Comparison of ENCODE assay signal across 14 mouse cellular contexts in the genomic region with DNA sequence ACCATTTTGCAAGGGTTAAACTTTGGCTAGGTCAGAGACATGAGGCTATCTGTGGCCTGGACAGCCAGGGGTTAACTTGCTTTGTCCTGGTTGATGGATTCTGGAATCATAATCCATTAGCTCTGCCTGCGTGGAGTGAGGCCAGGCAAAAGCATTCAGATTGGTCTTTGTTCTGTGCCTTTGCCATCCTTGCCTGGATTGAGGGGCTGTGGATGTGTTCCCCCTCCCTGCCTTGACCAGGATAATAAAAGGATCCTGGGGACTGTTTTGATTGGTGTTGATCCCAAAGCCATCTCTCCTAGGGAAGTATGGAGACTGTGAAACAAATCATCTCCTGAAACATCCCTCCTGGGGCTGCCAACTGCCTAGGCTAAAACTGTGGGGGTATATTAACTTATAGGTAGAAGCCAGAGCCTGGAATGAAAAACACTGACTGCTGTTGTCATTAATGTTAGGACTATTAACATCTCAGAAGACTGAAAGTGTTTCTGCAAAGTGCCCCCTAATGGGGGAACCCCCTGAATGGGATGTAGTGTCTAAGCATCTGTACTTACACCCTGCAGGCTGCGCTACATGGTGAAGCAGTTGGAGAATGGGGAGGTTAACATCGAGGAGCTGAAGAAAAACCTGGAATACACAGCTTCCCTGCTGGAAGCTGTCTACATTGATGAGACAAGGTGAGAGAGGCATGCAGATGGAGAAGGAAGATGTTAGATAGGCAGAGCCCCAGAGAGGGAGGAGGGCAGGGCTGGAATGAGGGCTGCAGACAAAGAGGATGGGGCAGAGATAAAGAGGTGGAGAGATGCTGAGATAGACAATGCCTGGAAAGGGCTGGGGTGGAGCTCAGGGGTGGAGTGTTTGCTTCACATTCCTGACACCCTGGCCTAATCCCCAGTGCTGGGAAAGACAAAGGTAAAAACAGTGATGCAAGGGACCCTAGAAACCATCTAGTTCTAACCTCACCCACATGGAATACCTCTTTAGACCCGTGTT. TPM values are rescaled to one million over a fixed set of nuclear protein-coding genes. Genes with fewer than 3 reads are reported as not detected.
DNase-seq lines count a peak whose midpoint lies in the region; ATAC-seq and TF ChIP-seq lines count a peak whose summit lies in the region.
"Had no signal": no experiment of that assay in that cellular context is flagged by ENCODE, and none has a peak within 500 bp of the region (broad histone marks: within the 10 kb centered on the region; RNA-seq: fewer than 3 reads in every experiment).

No protein-coding gene starts in this region.

- H3K4me2 ChIP-seq in forebrain, postnatal 0 days (ENCODE audit: low read depth) = 0 out of 2 replicates have a peak overlapping the region, but pooled peaks have one; percentile 1
- peak overlapping the region; percentile 30 for H3K4me2 ChIP-seq in midbrain, embryonic 15.5 days
- H3K4me2 ChIP-seq in intestine, embryonic 15.5 days (replicated peaks) = no peak overlapping the region

- H3K27ac ChIP-seq in ES-E14 (ENCODE audit: insufficient read depth, low read depth, low read length, poor library complexity, severe bottlenecking) = peak overlapping the region; percentile 96
- H3K27ac ChIP-seq in forebrain, postnatal 0 days (ENCODE audit: low read depth, low read length) = peak overlapping the region; percentile 63
- H3K27ac ChIP-seq in midbrain, embryonic 15.5 days = peak overlapping the region; percentile 85
- H3K27ac ChIP-seq in intestine, embryonic 15.5 days = no peak overlapping the region

- ATAC-seq in forebrain, postnatal 0 days = peak; percentile 38
- ATAC-seq in midbrain, embryonic 15.5 days (replicated peaks) = peak; percentile 72
- no peak for ATAC-seq in intestine, embryonic 15.5 days
- ATAC-seq: lung, postnatal 0 days had no signal

- peaks cover 17 to 38% of the 10 kb centered on the region in 2 experiments; a peak in 3 of 4 replicates for H3K4me1 ChIP-seq in ES-E14 (ENCODE audit: control insufficient read depth in 2 of 2, insufficient read depth in 2 of 2, low read length in 2 of 2, poor library complexity in 1 of 2)
- H3K4me1 ChIP-seq in forebrain, postnatal 0 days (ENCODE audit: insufficient read depth) = peaks cover 36% of the 10 kb centered on the region
- H3K4me1 ChIP-seq in midbrain, embryonic 15.5 days = peaks cover 66% of the 10 kb centered on the region
- peaks cover 4% of the 10 kb centered on the region; the same call in 1 of the 2 replicates for H3K4me1 ChIP-seq in intestine, embryonic 15.5 days (replicated peaks)

- H3K9me3 ChIP-seq in ES-E14 (ENCODE audit: control insufficient read depth, insufficient read depth, low read depth, low read length) = no peaks in the 10 kb centered on the region
- H3K9me3 ChIP-seq in forebrain, postnatal 0 days (ENCODE audit: low read length) = no peaks in the 10 kb centered on the region
- no peaks in the 10 kb centered on the region for H3K9me3 ChIP-seq in midbrain, embryonic 15.5 days
- no peaks in the 10 kb centered on the region for H3K9me3 ChIP-seq in intestine, embryonic 15.5 days

- H3K9ac ChIP-seq in ES-E14 (ENCODE audit: insufficient read depth, low read depth, low read length, poor library complexity, severe bottlenecking) = 0 out of 2 replicates have a peak overlapping the region, but pooled peaks have one; percentile 10
- H3K9ac ChIP-seq in forebrain, postnatal 0 days = no peak overlapping the region
- peak overlapping the region; percentile 23; the same call in 1 of the 2 replicates for H3K9ac ChIP-seq in midbrain, embryonic 15.5 days
- no peak overlapping the region for H3K9ac ChIP-seq in intestine, embryonic 15.5 days

- WGBS in forebrain, postnatal 0 days = 11% methylated on average over 4 of the region's 4 CpGs
- 9% methylated on average over 4 of the region's 4 CpGs for WGBS in midbrain, embryonic 15.5 days
- 37% methylated on average over 4 of the region's 4 CpGs for WGBS in intestine, embryonic 15.5 days

- peak; percentile 70 for DNase-seq in ES-E14 (ENCODE audit: low read depth, low spot score)
- DNase-seq in embryo, embryonic 10 days (ENCODE audit: low spot score) = peak; percentile 78
- DNase-seq in forebrain, postnatal 0 days = peak; percentile 60
- DNase-seq in right cerebral cortex, adult 18-20 months = no peak
- no peak for DNase-seq in heart, postnatal 4 days
- no peak for DNase-seq in thymus, postnatal 14 days
- DNase-seq: kidney, postnatal 10 days had no signal

- no peak overlapping the region for H3K4me3 ChIP-seq in ES-E14 (ENCODE audit: insufficient read depth in 1 of 2, low read depth in 1 of 2, low read length in 2 of 2, poor library complexity in 1 of 2, severe bottlenecking in 1 of 2)
- no peak overlapping the region for H3K4me3 ChIP-seq in forebrain, postnatal 0 days (ENCODE audit: low read depth, low read length)
- H3K4me3 ChIP-seq in midbrain, embryonic 15.5 days = no peak overlapping the region
- H3K4me3 ChIP-seq in intestine, embryonic 15.5 days (replicated peaks) = no peak overlapping the region

- peaks cover 7% of the 10 kb centered on the region; the same call in 1 of the 2 replicates for H3K36me3 ChIP-seq in ES-E14 (ENCODE audit: control insufficient read depth, insufficient read depth, low read length, poor library complexity, severe bottlenecking)
- peaks cover 17% of the 10 kb centered on the region; the same call in 1 of the 2 replicates for H3K36me3 ChIP-seq in forebrain, postnatal 0 days (ENCODE audit: insufficient read depth)
- peaks cover 4% of the 10 kb centered on the region; the same call in 1 of the 2 replicates for H3K36me3 ChIP-seq in midbrain, embryonic 15.5 days (replicated peaks)
- H3K36me3 ChIP-seq in intestine, embryonic 15.5 days = no peaks in the 10 kb centered on the region

- in situ Hi-C loops in ES-E14 (cut with MboI; ENCODE audit: low sequenced_read_pairs in 2 of 2, unreplicated experiment in 2 of 2) = no loop called here

- TF ChIP-seq CTCF in forebrain, postnatal 0 days (IDR thresholded peaks at IDR 0.05; ENCODE audit: low read depth) = peak; percentile 17; the same call in 1 of the 2 replicates

- no peaks in the 10 kb centered on the region for H3K27me3 ChIP-seq in forebrain, postnatal 0 days (ENCODE audit: insufficient read depth, low read length)
- H3K27me3 ChIP-seq in midbrain, embryonic 15.5 days (replicated peaks) = no peaks in the 10 kb centered on the region
- no peaks in the 10 kb centered on the region for H3K27me3 ChIP-seq in intestine, embryonic 15.5 days (replicated peaks)

TF ChIP-seq in ES-E14, 5 proteins besides CTCF, POLR2A, EP300 and RAD21:
- TF ChIP-seq ZNF384 (IDR thresholded peaks at IDR 0.05; ENCODE audit: low read depth, low read length) (no peak), HCFC1 (IDR thresholded peaks at IDR 0.05; ENCODE audit: borderline replicate concordance, insufficient read depth, low read length) (no peak), MAFK (IDR thresholded peaks at IDR 0.05; ENCODE audit: insufficient read depth, low read depth, low read length) (0 out of 2 replicates have a peak, but pooled peaks have one; percentile 24), ZC3H11A (IDR thresholded peaks at IDR 0.05; ENCODE audit: borderline replicate concordance, low read depth, low read length) (no peak), CHD2 (IDR thresholded peaks at IDR 0.05; ENCODE audit: low read depth, low read length) (no peak; the same call in 1 of the 2 replicates)

RNA-seq across cellular contexts. Expression of gene Pde1b, which starts 16.8 kb away (rescaled TPM):
- 12.0 and 19.7 TPM in 2 replicates for total RNA-seq in ES-E14 (2012; rRNA removed)
- total RNA-seq in forebrain, postnatal 0 days (2014; rRNA removed) = 78.8 and 79.0 TPM in 2 replicates
- 43.4 and 54.1 TPM in 2 replicates for polyA plus RNA-seq in forebrain, postnatal 0 days (2015; fragmentation: Nextera tagmentation; extraction: Ambion mirVana)
- polyA plus RNA-seq in midbrain, embryonic 15.5 days (2015; fragmentation: Nextera tagmentation; extraction: Ambion mirVana) = 87.2 and 87.4 TPM in 2 replicates
- 5.1 and 6.3 TPM in 2 replicates for polyA plus RNA-seq in intestine, embryonic 15.5 days (2015; fragmentation: Nextera tagmentation; extraction: Ambion mirVana)
- 1 to 10 TPM; 1.8 to 2.2 TPM for total RNA-seq in heart, postnatal 4 days (2021)

RNA-seq across cellular contexts. Expression of gene Ppp1r1a, which starts 18.1 kb away (rescaled TPM):
- 11.2 and 14.1 TPM in 2 replicates for total RNA-seq in ES-E14 (2012; rRNA removed)
- total RNA-seq in forebrain, postnatal 0 days (2014; rRNA removed) = 109 and 128 TPM in 2 replicates
- 206 and 236 TPM in 2 replicates for polyA plus RNA-seq in forebrain, postnatal 0 days (2015; fragmentation: Nextera tagmentation; extraction: Ambion mirVana)
- 135 and 139 TPM in 2 replicates for polyA plus RNA-seq in midbrain, embryonic 15.5 days (2015; fragmentation: Nextera tagmentation; extraction: Ambion mirVana)
- 9.8 and 10.3 TPM in 2 replicates for polyA plus RNA-seq in intestine, embryonic 15.5 days (2015; fragmentation: Nextera tagmentation; extraction: Ambion mirVana)
- 10 to 100 TPM; 26.9 to 31.4 TPM for total RNA-seq in heart, postnatal 4 days (2021)
- total RNA-seq: neutrophil, adult 5-6 weeks had no signal

RNA-seq across cellular contexts. Expression of gene Glycam1, which starts 45.2 kb away (rescaled TPM):
- not detected in 2 replicates for total RNA-seq in ES-E14 (2012; rRNA removed)
- not detected in 2 replicates for total RNA-seq in forebrain, postnatal 0 days (2014; rRNA removed)
- 0.24 TPM in 1 of 2 replicates, not detected in the other for polyA plus RNA-seq in forebrain, postnatal 0 days (2015; fragmentation: Nextera tagmentation; extraction: Ambion mirVana)
- not detected in 2 replicates for polyA plus RNA-seq in midbrain, embryonic 15.5 days (2015; fragmentation: Nextera tagmentation; extraction: Ambion mirVana)
- polyA plus RNA-seq in intestine, embryonic 15.5 days (2015; fragmentation: Nextera tagmentation; extraction: Ambion mirVana) = not detected in 2 replicates
- not detected for total RNA-seq in heart, postnatal 4 days (2021)
- total RNA-seq: adrenal gland, postnatal 4 days; neutrophil, adult 5-6 weeks had no signal
- polyA plus RNA-seq: heart, postnatal 0 days; limb, embryonic 11.5 days; lung, postnatal 0 days had no signal

Comparison
In these comparisons a context has a peak if more than half of its experiments do, and no peak if none do; other contexts are left out.
1. DNase-seq: peak in ES-E14 (single experiment), embryo, embryonic 10 days (single experiment) and forebrain, postnatal 0 days (single experiment); none in right cerebral cortex, adult 18-20 months (single experiment), heart, postnatal 4 days (single experiment) and thymus, postnatal 14 days (single experiment).
2. H3K9ac ChIP-seq: peak in ES-E14 (single experiment) and midbrain, embryonic 15.5 days (single experiment); none in forebrain, postnatal 0 days (single experiment) and intestine, embryonic 15.5 days (single experiment).